ENCODE assay signal across 9 mouse cellular contexts in genomic region chr13:114459701-114460160, GRCm38 (mm10). TPM values are rescaled to one million over a fixed set of nuclear protein-coding genes. Genes with fewer than 3 reads are reported as not detected.
A peak's percentile ranks its signal among the peaks of the same experiment; 100 is the strongest.
DNase-seq lines count a peak whose midpoint lies in the region; ATAC-seq lines count a peak whose summit lies in the region.
"Had no signal": no experiment of that assay in that cellular context is flagged by ENCODE, and none has a peak within 500 bp of the region (broad histone marks: within the 10 kb centered on the region; RNA-seq: fewer than 3 reads in every experiment).

No protein-coding gene starts in this region.

- H3K9me3 ChIP-seq in neural tube, embryonic 11.5 days (ENCODE audit: control insufficient read depth, low read length), result no peaks in the 10 kb centered on the region
- no peaks in the 10 kb centered on the region for H3K9me3 ChIP-seq in forebrain, embryonic 16.5 days (ENCODE audit: control insufficient read depth, low read length)
- no peaks in the 10 kb centered on the region for H3K9me3 ChIP-seq in limb, embryonic 15.5 days
- H3K9me3 ChIP-seq in stomach, embryonic 14.5 days (ENCODE audit: control insufficient read depth, low read depth, low read length), result no peaks in the 10 kb centered on the region

- peak overlapping the region; percentile 95 for H3K4me2 ChIP-seq in neural tube, embryonic 11.5 days (ENCODE audit: low read depth)
- H3K4me2 ChIP-seq in forebrain, embryonic 16.5 days (ENCODE audit: low read length), result peak overlapping the region; percentile 96
- peak overlapping the region; percentile 96 for H3K4me2 ChIP-seq in limb, embryonic 15.5 days
- peak overlapping the region; percentile 96 for H3K4me2 ChIP-seq in stomach, embryonic 14.5 days (replicated peaks; ENCODE audit: low read depth, low read length)

- ATAC-seq in neural tube, embryonic 11.5 days (ENCODE audit: insufficient read depth, low FRiP score, low TSS enrichment), result no peak
- no peak for ATAC-seq in forebrain, embryonic 16.5 days
- ATAC-seq in limb, embryonic 15.5 days (ENCODE audit: insufficient number of reproducible peaks, low FRiP score, low TSS enrichment, low read depth), result no peak
- ATAC-seq in stomach, embryonic 14.5 days (ENCODE audit: insufficient number of reproducible peaks, insufficient read depth, low FRiP score, low read depth), result no peak

- peak overlapping the region; percentile 53 for H3K4me3 ChIP-seq in neural tube, embryonic 11.5 days (ENCODE audit: low read depth, low read length)
- H3K4me3 ChIP-seq in forebrain, embryonic 16.5 days (replicated peaks; ENCODE audit: low read length), result peak overlapping the region; percentile 63
- H3K4me3 ChIP-seq in limb, embryonic 15.5 days, result peak overlapping the region; percentile 63
- H3K4me3 ChIP-seq in stomach, embryonic 14.5 days (ENCODE audit: low read depth, low read length), result peak overlapping the region; percentile 50

- no peaks in the 10 kb centered on the region; the same call in 1 of the 2 replicates for H3K4me1 ChIP-seq in neural tube, embryonic 11.5 days (ENCODE audit: control insufficient read depth, insufficient read depth, low read length)
- peaks cover 39% of the 10 kb centered on the region for H3K4me1 ChIP-seq in forebrain, embryonic 16.5 days (replicated peaks; ENCODE audit: control insufficient read depth, insufficient read depth, low read length)
- H3K4me1 ChIP-seq in limb, embryonic 15.5 days, result peaks cover 26% of the 10 kb centered on the region
- peaks cover 2% of the 10 kb centered on the region; the same call in 1 of the 2 replicates for H3K4me1 ChIP-seq in stomach, embryonic 14.5 days (ENCODE audit: control insufficient read depth, insufficient read depth, low read length)

- H3K9ac ChIP-seq in neural tube, embryonic 11.5 days (ENCODE audit: low read length), result peak overlapping the region; percentile 61
- H3K9ac ChIP-seq in forebrain, embryonic 16.5 days (replicated peaks; ENCODE audit: low read depth, low read length), result peak overlapping the region; percentile 59
- H3K9ac ChIP-seq in limb, embryonic 15.5 days, result peak overlapping the region; percentile 37; the same call in 1 of the 2 replicates
- peak overlapping the region; percentile 67; the same call in 1 of the 2 replicates for H3K9ac ChIP-seq in stomach, embryonic 14.5 days (replicated peaks; ENCODE audit: low read depth, low read length)

- H3K27ac ChIP-seq in neural tube, embryonic 11.5 days (ENCODE audit: low read depth, low read length), result peak overlapping the region; percentile 65; the same call in 1 of the 2 replicates
- no peak overlapping the region for H3K27ac ChIP-seq in forebrain, embryonic 16.5 days (ENCODE audit: low read length)
- peak overlapping the region; percentile 87 for H3K27ac ChIP-seq in limb, embryonic 15.5 days
- peak overlapping the region; percentile 71 for H3K27ac ChIP-seq in stomach, embryonic 14.5 days (ENCODE audit: low read length)

- WGBS in neural tube, embryonic 11.5 days, result under 1% methylated on average over 15 of the region's 16 CpGs
- WGBS in forebrain, embryonic 16.5 days, result 0% methylated on average over 16 of the region's 16 CpGs
- under 1% methylated on average over 15 of the region's 16 CpGs for WGBS in limb, embryonic 15.5 days
- 2% methylated on average over 15 of the region's 16 CpGs for WGBS in stomach, embryonic 14.5 days

- H3K27me3 ChIP-seq in neural tube, embryonic 11.5 days (ENCODE audit: control insufficient read depth, insufficient read depth, low read length), result peaks cover 14% of the 10 kb centered on the region
- peaks cover 26% of the 10 kb centered on the region for H3K27me3 ChIP-seq in forebrain, embryonic 16.5 days (replicated peaks; ENCODE audit: control insufficient read depth, insufficient read depth, low read length)
- H3K27me3 ChIP-seq in limb, embryonic 15.5 days, result peaks cover 45% of the 10 kb centered on the region
- H3K27me3 ChIP-seq in stomach, embryonic 14.5 days (ENCODE audit: control insufficient read depth, insufficient read depth, low read length), result 0 out of 2 replicates have a peak, but pooled peaks cover 6% of the 10 kb centered on the region

- no peaks in the 10 kb centered on the region for H3K36me3 ChIP-seq in neural tube, embryonic 11.5 days (ENCODE audit: control insufficient read depth, insufficient read depth, low read length)
- no peaks in the 10 kb centered on the region for H3K36me3 ChIP-seq in forebrain, embryonic 16.5 days (ENCODE audit: control insufficient read depth, insufficient read depth)
- H3K36me3 ChIP-seq in limb, embryonic 15.5 days, result no peaks in the 10 kb centered on the region
- H3K36me3 ChIP-seq in stomach, embryonic 14.5 days (ENCODE audit: control insufficient read depth, insufficient read depth, low read length), result no peaks in the 10 kb centered on the region

- no peak for DNase-seq in neural tube, embryonic 11.5 days (ENCODE audit: low spot score)
- DNase-seq in neural tube, embryonic 10.5 days (ENCODE audit: extremely low spot score, low spot score), result no peak
- no peak for DNase-seq in frontal cortex, postnatal 14 days (ENCODE audit: low spot score in 2 of 2)
- DNase-seq in yolk sac, embryonic 10.5 days (ENCODE audit: low spot score), result no peak
- no peak for DNase-seq in adrenal gland, postnatal 14 days
- DNase-seq: thymus, adult 18-20 months had no signal

RNA-seq across cellular contexts. Expression of gene Fst, which starts 1.0 kb away (rescaled TPM):
- polyA plus RNA-seq in neural tube, embryonic 11.5 days (2014; fragmentation: Nextera tagmentation; extraction: Ambion mirVana), result 14.2 and 16.9 TPM in 2 replicates
- polyA plus RNA-seq in forebrain, embryonic 16.5 days (2015; fragmentation: Nextera tagmentation; extraction: Ambion mirVana), result 10.4 and 11.2 TPM in 2 replicates
- 53.4 and 55.4 TPM in 2 replicates for polyA plus RNA-seq in limb, embryonic 15.5 days (2015; fragmentation: Nextera tagmentation; extraction: Ambion mirVana)
- polyA plus RNA-seq in stomach, embryonic 14.5 days (2014; fragmentation: Nextera tagmentation; extraction: Ambion mirVana), result 81.2 and 85.0 TPM in 2 replicates
- 26.1 and 33.7 TPM in 2 replicates for total RNA-seq in adrenal gland, postnatal 14 days (2021)
